In the genomic region with DNA sequence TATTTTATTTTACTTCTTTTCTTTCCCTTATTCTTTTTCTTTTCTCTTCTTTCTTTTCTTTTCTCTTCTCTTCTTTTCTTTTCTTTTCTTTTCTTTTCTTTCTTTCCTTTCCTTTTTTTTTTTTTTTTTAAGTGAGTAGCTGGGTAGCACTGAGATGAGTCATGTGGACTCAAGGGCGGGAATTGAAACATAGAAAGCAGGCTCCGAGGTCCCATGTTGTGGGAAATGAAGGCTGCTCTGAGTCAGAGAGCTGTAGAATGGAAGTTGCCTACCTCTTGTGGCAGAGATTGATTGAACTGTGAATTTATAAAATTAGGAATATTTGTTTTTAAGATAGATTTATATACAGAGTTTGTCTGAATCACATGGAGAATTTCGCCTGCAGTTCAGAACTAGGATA, we compare ENCODE assay signal across 12 mouse cellular contexts.
"Had no signal": no experiment of that assay in that cellular context is flagged by ENCODE, and none has a peak within 500 bp of the region (broad histone marks: within the 10 kb centered on the region; RNA-seq: fewer than 3 reads in every experiment).

No protein-coding gene starts in this region.

- ATAC-seq: liver, postnatal 0 days; lung, postnatal 0 days; midbrain, embryonic 13.5 days; midbrain, embryonic 15.5 days had no signal

- DNase-seq: liver, postnatal 0 days; lung, adult 2 months; lung, postnatal 14 days; lung, postnatal 36 days; retina, postnatal 1 day; right cerebral cortex, adult 18-20 months; thymus, adult 2 months; thymus, postnatal 25 days; thymus, postnatal 4 days had no signal
